Mouse (Mus musculus) G1E (cell line): ENCODE results near the gene Tssk6. TPM values are rescaled to one million over a fixed set of nuclear protein-coding genes. Genes with fewer than 3 reads are reported as not detected.

Experiments
- ATAC-seq: 2 replicates; pipeline ENCODE4 v1.8.0; 2016; ENCODE audit warnings: mild to moderate bottlenecking; ENCODE audit not compliant: insufficient number of reproducible peaks, poor library complexity, low FRiP score, severe bottlenecking; ENCODE audit errors: extremely low read depth
- DNase-seq: peaks from one replicate; pipeline ENCODE4 v3.0.0; 2012; ENCODE audit warnings: low spot score
- H3K27me3 ChIP-seq: 2 replicates; pipeline ENCODE4 v1.6.1; 2012; ENCODE audit warnings: mild to moderate bottlenecking, low read length, inconsistent platforms; ENCODE audit not compliant: insufficient read depth
- H3K36me3 ChIP-seq: replicated peaks from 2 replicates; pipeline ENCODE3; 2012; ENCODE audit warnings: mild to moderate bottlenecking, inconsistent platforms
- H3K4me1 ChIP-seq: 2 replicates; pipeline ENCODE4 v1.6.1; 2012; ENCODE audit warnings: low read depth, low read length, inconsistent platforms, mixed read lengths; ENCODE audit not compliant: insufficient read depth
- H3K4me3 ChIP-seq: 2 replicates; pipeline ENCODE4 v1.5.1; 2012; ENCODE audit warnings: low read depth, mild to moderate bottlenecking, inconsistent platforms, low read length, moderate library complexity, mixed read lengths
- H3K9me3 ChIP-seq: replicated peaks from 2 replicates; pipeline ENCODE4 v1.6.1; 2012; ENCODE audit warnings: inconsistent platforms
- CTCF ChIP-seq: IDR thresholded peaks from 2 replicates; pipeline ENCODE4 v1.5.1; 2012; ENCODE audit warnings: low read depth, low read length, inconsistent platforms, mixed read lengths
- GATA1 ChIP-seq: IDR thresholded peaks from 2 replicates; pipeline ENCODE4 v1.6.1; 2012; ENCODE audit warnings: borderline replicate concordance, low read length, inconsistent platforms, mixed read lengths
- GATA2 ChIP-seq: IDR thresholded peaks from 2 replicates; pipeline ENCODE4 v1.6.1; 2012; ENCODE audit warnings: low read depth, low read length, inconsistent platforms, borderline replicate concordance
- POLR2AphosphoS5 ChIP-seq: IDR thresholded peaks from 2 replicates; pipeline ENCODE4 v1.6.1; 2012; ENCODE audit warnings: low read depth, low read length, inconsistent platforms; ENCODE audit not compliant: insufficient replicate concordance
- TAL1 ChIP-seq: conservative IDR thresholded peaks from 2 replicates; pipeline ENCODE4 v1.6.1; 2012; ENCODE audit warnings: low read depth, low read length, inconsistent platforms, mixed read lengths
- polyA plus RNA-seq: library from polyadenylated mRNA; stranded (reverse); fragments of >175 nt; gene quantifications from 2 replicates; pipeline ENCODE4 v1.2.3, GENCODE M21; 2012
- total RNA-seq, 2 experiments: library from RNA; stranded (forward) in 1 of 2; stranded (reverse) in 1 of 2; fragments of 200-1000 nt in 1 of 2; fragments of >200 nt in 1 of 2; fragmentation: Nextera tagmentation in 1 of 2; gene quantifications; 2 replicates each; pipeline ENCODE4 v1.2.3; 2014 to 2017

The Tssk6 gene
- total and polyA plus RNA-seq, 3 experiments: 0.15 to 0.22 TPM; not detected in 1

DNA sequence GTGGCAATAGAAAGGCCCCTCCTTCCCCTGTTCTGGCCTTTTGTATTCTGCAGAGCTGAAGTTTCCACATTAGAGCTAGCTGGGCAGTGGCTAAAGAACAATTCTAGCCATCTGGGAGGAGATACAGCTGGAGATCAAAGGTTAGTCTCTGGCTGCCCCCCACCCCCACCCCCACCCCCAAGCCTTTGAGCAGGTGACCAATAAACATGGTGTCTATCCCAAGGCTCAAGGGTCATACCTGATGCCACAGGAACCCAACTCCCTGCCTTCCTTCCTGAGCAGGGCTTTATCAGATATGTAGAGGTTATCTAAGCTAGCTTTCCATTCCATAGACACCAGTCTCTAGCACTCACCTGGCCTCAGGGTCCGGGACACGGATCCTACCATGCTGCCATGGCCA, 48.3 kb downstream of the Tssk6 start:
- TF ChIP-seq GATA1 (no peak), GATA2 (no peak), TAL1 (no peak), CTCF (no peak), POLR2AphosphoS5 (no peak)
- Histone ChIP-seq H3K27me3 (no peaks in the 10 kb centered on the region), H3K9me3 (no peaks in the 10 kb centered on the region), H3K36me3 (peaks cover 82% of the 10 kb centered on the region), H3K4me3 (no peak overlapping the region), H3K4me1 (peaks cover 17% of the 10 kb centered on the region)
- ATAC-seq: no peak
- no peak for DNase-seq

Other genes with a start within 250 kb of the Tssk6 start
Only the 20 nearest of the 22 such genes appear.
- gene Zfp869, start 191.5 kb upstream of the Tssk6 start, total RNA-seq (2014; fragmentation: Nextera tagmentation): 34.8 and 41.2 TPM in 2 replicates
- 33.6 and 37.9 TPM in 2 replicates for gene Zfp869, start 191.5 kb upstream of the Tssk6 start, total RNA-seq (2017)
- gene Zfp869, start 191.5 kb upstream of the Tssk6 start, polyA plus RNA-seq: 1.3 and 1.4 TPM in 2 replicates
- gene Zfp963, start 152.2 kb upstream of the Tssk6 start, total RNA-seq (2014; fragmentation: Nextera tagmentation): 13.4 and 16.4 TPM in 2 replicates
- gene Zfp963, start 152.2 kb upstream of the Tssk6 start, total RNA-seq (2017): 6.7 and 7.5 TPM in 2 replicates
- 0.45 and 0.51 TPM in 2 replicates for gene Zfp963, start 152.2 kb upstream of the Tssk6 start, polyA plus RNA-seq
- gene Gm20422, start 127.3 kb upstream of the Tssk6 start, total RNA-seq (2014; fragmentation: Nextera tagmentation): not detected in 2 replicates
- gene Gm20422, start 127.3 kb upstream of the Tssk6 start, total RNA-seq (2017): 0.38 TPM in 1 of 2 replicates, not detected in the other
- gene Gm20422, start 127.3 kb upstream of the Tssk6 start, polyA plus RNA-seq: 0.99 and 1.4 TPM in 2 replicates
- 27.8 and 29.8 TPM in 2 replicates for gene Atp13a1, start 111.0 kb upstream of the Tssk6 start, total RNA-seq (2014; fragmentation: Nextera tagmentation)
- 17.8 and 23.8 TPM in 2 replicates for gene Atp13a1, start 111.0 kb upstream of the Tssk6 start, total RNA-seq (2017)
- 40.7 and 43.6 TPM in 2 replicates for gene Atp13a1, start 111.0 kb upstream of the Tssk6 start, polyA plus RNA-seq
- gene Zfp866, start 111.0 kb upstream of the Tssk6 start, total RNA-seq (2014; fragmentation: Nextera tagmentation): 32.8 and 36.6 TPM in 2 replicates
- 35.3 and 35.4 TPM in 2 replicates for gene Zfp866, start 111.0 kb upstream of the Tssk6 start, total RNA-seq (2017)
- gene Zfp866, start 111.0 kb upstream of the Tssk6 start, polyA plus RNA-seq: 1.2 and 1.9 TPM in 2 replicates
- gene Gmip, start 93.5 kb upstream of the Tssk6 start, total RNA-seq (2014; fragmentation: Nextera tagmentation): 60.0 and 61.2 TPM in 2 replicates
- 45.2 and 48.0 TPM in 2 replicates for gene Gmip, start 93.5 kb upstream of the Tssk6 start, total RNA-seq (2017)
- gene Gmip, start 93.5 kb upstream of the Tssk6 start, polyA plus RNA-seq: 53.2 and 85.2 TPM in 2 replicates
- gene Lpar2, start 79.8 kb upstream of the Tssk6 start, total RNA-seq (2014; fragmentation: Nextera tagmentation): 2.5 and 4.3 TPM in 2 replicates
- gene Lpar2, start 79.8 kb upstream of the Tssk6 start, total RNA-seq (2017): 1.5 and 1.8 TPM in 2 replicates
- gene Lpar2, start 79.8 kb upstream of the Tssk6 start, polyA plus RNA-seq: 0.65 and 0.69 TPM in 2 replicates
- 2.0 and 2.2 TPM in 2 replicates for gene Pbx4, start 69.7 kb upstream of the Tssk6 start, total RNA-seq (2014; fragmentation: Nextera tagmentation)
- 3.7 and 4.4 TPM in 2 replicates for gene Pbx4, start 69.7 kb upstream of the Tssk6 start, total RNA-seq (2017)
- gene Pbx4, start 69.7 kb upstream of the Tssk6 start, polyA plus RNA-seq: 2.0 and 2.8 TPM in 2 replicates
- not detected in 2 replicates for gene Cilp2, start 14.5 kb upstream of the Tssk6 start, total RNA-seq (2014; fragmentation: Nextera tagmentation)
- under 0.01 TPM in 1 of 2 replicates, not detected in the other for gene Cilp2, start 14.5 kb upstream of the Tssk6 start, total RNA-seq (2017)
- gene Cilp2, start 14.5 kb upstream of the Tssk6 start, polyA plus RNA-seq: 0.01 and 0.03 TPM in 2 replicates
- gene Ndufa13, start 374 bp downstream of the Tssk6 start, total RNA-seq (2014; fragmentation: Nextera tagmentation): 64.6 and 85.0 TPM in 2 replicates
- 111 and 124 TPM in 2 replicates for gene Ndufa13, start 374 bp downstream of the Tssk6 start, total RNA-seq (2017)
- 119 and 158 TPM in 2 replicates for gene Ndufa13, start 374 bp downstream of the Tssk6 start, polyA plus RNA-seq
- 7.3 TPM in 1 of 2 replicates, not detected in the other for gene Yjefn3, start 528 bp downstream of the Tssk6 start, total RNA-seq (2014; fragmentation: Nextera tagmentation)
- gene Yjefn3, start 528 bp downstream of the Tssk6 start, total RNA-seq (2017): 2.1 TPM in 2 replicates
- 1.8 and 2.3 TPM in 2 replicates for gene Yjefn3, start 528 bp downstream of the Tssk6 start, polyA plus RNA-seq
- 99.3 and 101 TPM in 2 replicates for gene Gatad2a, start 94.2 kb downstream of the Tssk6 start, total RNA-seq (2014; fragmentation: Nextera tagmentation)
- gene Gatad2a, start 94.2 kb downstream of the Tssk6 start, total RNA-seq (2017): 44.4 and 52.2 TPM in 2 replicates
- gene Gatad2a, start 94.2 kb downstream of the Tssk6 start, polyA plus RNA-seq: 104 and 139 TPM in 2 replicates
- 49.6 and 53.2 TPM in 2 replicates for gene Mau2, start 140.6 kb downstream of the Tssk6 start, total RNA-seq (2014; fragmentation: Nextera tagmentation)
- 35.4 and 37.8 TPM in 2 replicates for gene Mau2, start 140.6 kb downstream of the Tssk6 start, total RNA-seq (2017)
- gene Mau2, start 140.6 kb downstream of the Tssk6 start, polyA plus RNA-seq: 29.6 and 34.2 TPM in 2 replicates
- 17.9 and 43.3 TPM in 2 replicates for gene Sugp1, start 140.6 kb downstream of the Tssk6 start, total RNA-seq (2014; fragmentation: Nextera tagmentation)
- gene Sugp1, start 140.6 kb downstream of the Tssk6 start, total RNA-seq (2017): 33.1 and 36.0 TPM in 2 replicates
- 44.9 and 52.9 TPM in 2 replicates for gene Sugp1, start 140.6 kb downstream of the Tssk6 start, polyA plus RNA-seq
- gene Tm6sf2, start 170.7 kb downstream of the Tssk6 start, total RNA-seq (2014; fragmentation: Nextera tagmentation): not detected in 2 replicates
- gene Tm6sf2, start 170.7 kb downstream of the Tssk6 start, total RNA-seq (2017): 0.38 and 1.1 TPM in 2 replicates
- gene Tm6sf2, start 170.7 kb downstream of the Tssk6 start, polyA plus RNA-seq: 0.07 and 0.23 TPM in 2 replicates
- not detected in 2 replicates for gene Hapln4, start 181.3 kb downstream of the Tssk6 start, total RNA-seq (2014; fragmentation: Nextera tagmentation)
- 0.05 TPM in 1 of 2 replicates, not detected in the other for gene Hapln4, start 181.3 kb downstream of the Tssk6 start, total RNA-seq (2017)
- gene Hapln4, start 181.3 kb downstream of the Tssk6 start, polyA plus RNA-seq: not detected in 2 replicates
- gene Ncan, start 218.7 kb downstream of the Tssk6 start, total RNA-seq (2014; fragmentation: Nextera tagmentation): not detected in 2 replicates
- gene Ncan, start 218.7 kb downstream of the Tssk6 start, total RNA-seq (2017): 0.05 TPM in 1 of 2 replicates, not detected in the other
- gene Ncan, start 218.7 kb downstream of the Tssk6 start, polyA plus RNA-seq: not detected in 2 replicates
- gene Nr2c2ap, start 229.1 kb downstream of the Tssk6 start, total RNA-seq (2014; fragmentation: Nextera tagmentation): 10.6 and 12.0 TPM in 2 replicates
- gene Nr2c2ap, start 229.1 kb downstream of the Tssk6 start, total RNA-seq (2017): 6.7 and 8.5 TPM in 2 replicates
- 12.0 and 19.4 TPM in 2 replicates for gene Nr2c2ap, start 229.1 kb downstream of the Tssk6 start, polyA plus RNA-seq
- 11.9 and 12.6 TPM in 2 replicates for gene Rfxank, start 237.0 kb downstream of the Tssk6 start, total RNA-seq (2014; fragmentation: Nextera tagmentation)
- gene Rfxank, start 237.0 kb downstream of the Tssk6 start, total RNA-seq (2017): 7.2 and 13.2 TPM in 2 replicates
- gene Rfxank, start 237.0 kb downstream of the Tssk6 start, polyA plus RNA-seq: 4.9 and 6.0 TPM in 2 replicates
- 65.0 and 73.8 TPM in 2 replicates for gene Borcs8, start 237.3 kb downstream of the Tssk6 start, total RNA-seq (2014; fragmentation: Nextera tagmentation)
- 82.4 and 114 TPM in 2 replicates for gene Borcs8, start 237.3 kb downstream of the Tssk6 start, total RNA-seq (2017)
- 24.7 and 42.9 TPM in 2 replicates for gene Borcs8, start 237.3 kb downstream of the Tssk6 start, polyA plus RNA-seq